8 mouse cellular contexts compared by ENCODE assay signal in the genomic region with DNA sequence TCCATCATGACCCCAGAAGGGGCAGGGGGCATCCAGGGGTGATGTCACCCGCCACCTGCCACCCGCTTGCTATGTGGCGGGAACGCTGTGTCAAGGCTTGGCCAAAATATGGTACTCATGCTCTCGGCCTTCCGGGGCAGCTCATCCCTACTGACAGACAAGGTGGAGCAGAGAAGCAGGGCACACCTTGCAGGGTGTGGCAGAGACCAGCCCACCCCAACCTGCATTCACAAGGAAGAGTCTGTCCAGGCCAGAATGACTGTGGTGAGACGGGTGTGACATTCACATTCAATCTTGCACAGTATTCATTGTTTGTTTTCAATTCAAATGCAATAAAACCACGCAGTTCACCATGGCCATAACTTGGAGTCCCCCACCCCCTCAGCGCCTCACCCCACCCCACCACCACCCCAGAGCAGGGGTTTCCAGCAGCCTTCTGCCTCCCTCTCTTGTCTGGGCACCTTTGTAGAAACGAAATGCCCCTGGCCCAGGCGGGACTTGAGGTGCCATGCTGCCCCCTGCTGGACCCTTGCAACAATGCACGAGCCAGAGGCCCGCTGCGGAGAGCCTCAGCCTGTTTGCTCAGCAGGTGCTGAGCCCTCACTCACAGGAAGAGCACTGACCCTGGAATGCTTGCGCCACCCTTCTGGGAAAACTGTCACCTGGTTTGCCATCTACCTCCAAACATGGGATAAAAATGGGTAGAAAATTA. TPM values are rescaled to one million over a fixed set of nuclear protein-coding genes. Genes with fewer than 3 reads are reported as not detected.
DNase-seq lines count a peak whose midpoint lies in the region; ATAC-seq and TF ChIP-seq lines count a peak whose summit lies in the region.

No protein-coding gene starts in this region.

- H3K4me3 ChIP-seq in E14TG2a.4 (replicated peaks; ENCODE audit: low read length) = peak overlapping the region; percentile 23; the same call in 1 of the 2 replicates
- no peak overlapping the region for H3K4me3 ChIP-seq in forebrain, embryonic 15.5 days
- H3K4me3 ChIP-seq in lung, embryonic 16.5 days (ENCODE audit: low read length) = no peak overlapping the region
- no peak overlapping the region for H3K4me3 ChIP-seq in thymus, adult 2 months (ENCODE audit: control insufficient read depth, insufficient read depth, low read length)

- H3K27ac ChIP-seq in forebrain, embryonic 15.5 days (replicated peaks) = no peak overlapping the region
- no peak overlapping the region for H3K27ac ChIP-seq in lung, embryonic 16.5 days (ENCODE audit: low read length)
- no peak overlapping the region for H3K27ac ChIP-seq in thymus, adult 2 months (ENCODE audit: control insufficient read depth, insufficient read depth, low read length)

- 43% methylated on average over 15 of the region's 15 CpGs for WGBS in forebrain, embryonic 15.5 days
- 42% methylated on average over 15 of the region's 15 CpGs for WGBS in lung, embryonic 16.5 days
- WGBS in thymus, adult 2 months = 46% methylated on average over 15 of the region's 15 CpGs

- peaks cover 7% of the 10 kb centered on the region for H3K4me1 ChIP-seq in E14TG2a.4 (replicated peaks; ENCODE audit: low read depth, low read length)
- peaks cover 5% of the 10 kb centered on the region; the same call in 1 of the 2 replicates for H3K4me1 ChIP-seq in forebrain, embryonic 15.5 days
- no peaks in the 10 kb centered on the region for H3K4me1 ChIP-seq in lung, embryonic 16.5 days (replicated peaks; ENCODE audit: control insufficient read depth, insufficient read depth, low read length)
- H3K4me1 ChIP-seq in thymus, adult 2 months (replicated peaks; ENCODE audit: control insufficient read depth, insufficient read depth, low read length) = no peaks in the 10 kb centered on the region

- peak; percentile 75 for ATAC-seq in forebrain, embryonic 15.5 days (replicated peaks)
- peak; percentile 71 for ATAC-seq in lung, embryonic 16.5 days (ENCODE audit: low read depth)

- no peak overlapping the region for H3K9ac ChIP-seq in forebrain, embryonic 15.5 days (replicated peaks)
- H3K9ac ChIP-seq in lung, embryonic 16.5 days (ENCODE audit: low read length) = no peak overlapping the region

- intact Hi-C loops in heart, postnatal 36 days (cut with DNase I) = loop anchor here (1.0 to 5.0 kb wide), 4 partner anchors 89 to 439 kb away; no protein-coding TSS in a partner anchor

- TF ChIP-seq POLR2A in thymus, adult 2 months (IDR thresholded peaks at IDR 0.05; ENCODE audit: control insufficient read depth, extremely low read depth, insufficient read depth, low read length, poor library complexity) = no peak

- no peak overlapping the region for H3K4me2 ChIP-seq in forebrain, embryonic 15.5 days (replicated peaks)
- H3K4me2 ChIP-seq in lung, embryonic 16.5 days (ENCODE audit: low read depth, low read length) = no peak overlapping the region

- peak; percentile 49 for DNase-seq in c-Kit-positive CD71-positive TER-119-positive erythroid progenitor cells, embryonic 14.5 days (ENCODE audit: low spot score)
- peak; percentile 82 to 88 for DNase-seq in heart, postnatal 36 days
- peak; percentile 65 to 87 for DNase-seq in layer of hippocampus, adult 18-20 months (ENCODE audit: low spot score in 2 of 2)
- DNase-seq in ovary, postnatal 10 days (ENCODE audit: low spot score) = peak; percentile 76
- DNase-seq in thymus, adult 2 months = peak; percentile 88

- H3K36me3 ChIP-seq in E14TG2a.4 (ENCODE audit: insufficient read depth, low read length) = no peaks in the 10 kb centered on the region
- no peaks in the 10 kb centered on the region for H3K36me3 ChIP-seq in forebrain, embryonic 15.5 days
- H3K36me3 ChIP-seq in lung, embryonic 16.5 days (ENCODE audit: control insufficient read depth, insufficient read depth, low read length) = no peaks in the 10 kb centered on the region
- no peaks in the 10 kb centered on the region for H3K36me3 ChIP-seq in thymus, adult 2 months (ENCODE audit: control insufficient read depth, insufficient read depth, low read length)

- H3K27me3 ChIP-seq in E14TG2a.4 (ENCODE audit: insufficient read depth, low read length) = peaks cover 26% of the 10 kb centered on the region
- H3K27me3 ChIP-seq in forebrain, embryonic 15.5 days = no peaks in the 10 kb centered on the region
- H3K27me3 ChIP-seq in lung, embryonic 16.5 days (ENCODE audit: control insufficient read depth, insufficient read depth, low read depth, low read length) = no peaks in the 10 kb centered on the region
- no peaks in the 10 kb centered on the region for H3K27me3 ChIP-seq in thymus, adult 2 months (ENCODE audit: control insufficient read depth, insufficient read depth, low read length)

- H3K9me3 ChIP-seq in E14TG2a.4 (ENCODE audit: low read length) = peaks cover 10% of the 10 kb centered on the region
- no peaks in the 10 kb centered on the region for H3K9me3 ChIP-seq in forebrain, embryonic 15.5 days
- no peaks in the 10 kb centered on the region for H3K9me3 ChIP-seq in lung, embryonic 16.5 days (ENCODE audit: control insufficient read depth, low read length)

- peak; percentile 68 for TF ChIP-seq CTCF in E14TG2a.4 (conservative IDR thresholded peaks at IDR 0.05; ENCODE audit: low read length)
- peak; percentile 89 for TF ChIP-seq CTCF in thymus, adult 2 months (IDR thresholded peaks at IDR 0.05; ENCODE audit: borderline replicate concordance, control insufficient read depth, extremely low read depth, insufficient read depth, low read length, poor library complexity)

RNA-seq across cellular contexts. Expression of gene 1700021F07Rik, which starts 23.8 kb away (rescaled TPM):
- not detected in 2 replicates for polyA plus RNA-seq in forebrain, embryonic 15.5 days (2015; fragmentation: Nextera tagmentation; extraction: Ambion mirVana)
- total RNA-seq in heart, postnatal 36 days (2021) = not detected
- not detected for total RNA-seq in layer of hippocampus, adult 18-20 months (2021)
- not detected in 2 replicates for polyA plus RNA-seq in lung, embryonic 16.5 days (2015; fragmentation: Nextera tagmentation; extraction: Ambion mirVana)
- polyA plus RNA-seq in thymus, adult 2 months (2012; rRNA removed) = not detected in 2 replicates

RNA-seq across cellular contexts. Expression of gene Ankrd60, which starts 32.0 kb away (rescaled TPM):
- polyA plus RNA-seq in forebrain, embryonic 15.5 days (2015; fragmentation: Nextera tagmentation; extraction: Ambion mirVana) = not detected in 2 replicates
- not detected for total RNA-seq in heart, postnatal 36 days (2021)
- not detected for total RNA-seq in layer of hippocampus, adult 18-20 months (2021)
- not detected in 2 replicates for polyA plus RNA-seq in lung, embryonic 16.5 days (2015; fragmentation: Nextera tagmentation; extraction: Ambion mirVana)
- 0.31 TPM in 1 of 2 replicates, not detected in the other for polyA plus RNA-seq in thymus, adult 2 months (2012; rRNA removed)
